Mouse (Mus musculus): ENCODE measurements at regions not wholly inside any gene's neighbourhood (a gene's known extent, or its start where the extent isn't known, plus 50 kb on each side); places are given as distances from the start of the nearest gene placed in this dataset.
"Not testable (repeated sequence)": the region's sequence is repeated elsewhere in the genome, so short reads cannot be mapped to it uniquely, and the experiment has no call there.

GRCm38 (mm10) chr2:147307488-147308386 is 54.0 kb upstream of the Pax1 start:
- Histone ChIP-seq H3K4me2 (ENCODE audit: low read depth, low read length) (no peak overlapping the region), H3K27me3 (ENCODE audit: control insufficient read depth, insufficient read depth, low read length) (peaks cover 3% of the 10 kb centered on the region; the same call in 1 of the 2 replicates)

GRCm38 (mm10) chr2:147306728-147307127 is 55.0 kb upstream of the Pax1 start:
- 74% methylated on average over 6 of the region's 6 CpGs for WGBS

More at GRCm38 (mm10) chr2:147307488-147308386, 54.0 kb upstream of the Pax1 start:
- Histone ChIP-seq H3K4me3 (ENCODE audit: low read depth, low read length) (no peak overlapping the region), H3K36me3 (ENCODE audit: control insufficient read depth, insufficient read depth, low read length) (no peaks in the 10 kb centered on the region), H3K9me3 (ENCODE audit: control insufficient read depth, low read length) (no peaks in the 10 kb centered on the region), H3K27ac (ENCODE audit: low read depth, low read length) (no peak overlapping the region), H3K4me1 (ENCODE audit: control insufficient read depth, insufficient read depth, low read length) (no peaks in the 10 kb centered on the region), H3K9ac (replicated peaks; ENCODE audit: low read depth, low read length) (no peak overlapping the region)
- WGBS = 17% methylated on average over 12 of the region's 12 CpGs
- ATAC-seq (ENCODE audit: low read depth) = peak; percentile 93

GRCm38 (mm10) chr2:147305262-147305661 is 56.5 kb upstream of the Pax1 start:
- no peak overlapping the region for H3K4me3 ChIP-seq (ENCODE audit: low read depth, low read length)
- no peaks in the 10 kb centered on the region for H3K4me1 ChIP-seq (ENCODE audit: control insufficient read depth, insufficient read depth, low read length)
- H3K27me3 ChIP-seq (ENCODE audit: control insufficient read depth, insufficient read depth, low read length) = peaks cover 3% of the 10 kb centered on the region; the same call in 1 of the 2 replicates
- ATAC-seq (ENCODE audit: low read depth) = 0 out of 2 replicates have a peak, but pooled peaks have one; percentile 47
- no peak overlapping the region for H3K4me2 ChIP-seq (ENCODE audit: low read depth, low read length)
- H3K27ac ChIP-seq (ENCODE audit: low read depth, low read length) = no peak overlapping the region
- H3K36me3 ChIP-seq (ENCODE audit: control insufficient read depth, insufficient read depth, low read length) = no peaks in the 10 kb centered on the region
- H3K9ac ChIP-seq (replicated peaks; ENCODE audit: low read depth, low read length) = no peak overlapping the region
- H3K9me3 ChIP-seq (ENCODE audit: control insufficient read depth, low read length) = no peaks in the 10 kb centered on the region
- WGBS = 41% methylated on average over 5 of the region's 5 CpGs

More at GRCm38 (mm10) chr2:147306728-147307127, 55.0 kb upstream of the Pax1 start:
- H3K9ac ChIP-seq (replicated peaks; ENCODE audit: low read depth, low read length) = no peak overlapping the region
- no peak overlapping the region for H3K4me2 ChIP-seq (ENCODE audit: low read depth, low read length)
- no peaks in the 10 kb centered on the region for H3K36me3 ChIP-seq (ENCODE audit: control insufficient read depth, insufficient read depth, low read length)
- H3K4me1 ChIP-seq (ENCODE audit: control insufficient read depth, insufficient read depth, low read length) = no peaks in the 10 kb centered on the region
- H3K27me3 ChIP-seq (ENCODE audit: control insufficient read depth, insufficient read depth, low read length) = peaks cover 3% of the 10 kb centered on the region; the same call in 1 of the 2 replicates
- H3K9me3 ChIP-seq (ENCODE audit: control insufficient read depth, low read length) = no peaks in the 10 kb centered on the region
- H3K27ac ChIP-seq (ENCODE audit: low read depth, low read length) = no peak overlapping the region
- ATAC-seq (ENCODE audit: low read depth) = no peak
- no peak overlapping the region for H3K4me3 ChIP-seq (ENCODE audit: low read depth, low read length)

- 94% methylated on average over 1 of the region's 1 CpGs for WGBS
- Histone ChIP-seq H3K4me2 (ENCODE audit: low read depth, low read length) (no peak overlapping the region), H3K36me3 (ENCODE audit: control insufficient read depth, insufficient read depth, low read length) (no peaks in the 10 kb centered on the region), H3K27ac (ENCODE audit: low read depth, low read length) (no peak overlapping the region), H3K9me3 (ENCODE audit: control insufficient read depth, low read length) (no peaks in the 10 kb centered on the region), H3K27me3 (ENCODE audit: control insufficient read depth, insufficient read depth, low read length) (no peaks in the 10 kb centered on the region), H3K4me3 (ENCODE audit: low read depth, low read length) (no peak overlapping the region), H3K9ac (replicated peaks; ENCODE audit: low read depth, low read length) (no peak overlapping the region), H3K4me1 (ENCODE audit: control insufficient read depth, insufficient read depth, low read length) (no peaks in the 10 kb centered on the region)
- ATAC-seq (ENCODE audit: low read depth) = no peak
These were observed 61.2 kb upstream of the Pax1 start for GRCm38 (mm10) chr2:147300503-147300902.

- Histone ChIP-seq H3K4me2 (ENCODE audit: low read depth, low read length) (no peak overlapping the region), H3K27me3 (ENCODE audit: control insufficient read depth, insufficient read depth, low read length) (no peaks in the 10 kb centered on the region), H3K9me3 (ENCODE audit: control insufficient read depth, low read length) (no peaks in the 10 kb centered on the region), H3K4me3 (ENCODE audit: low read depth, low read length) (no peak overlapping the region), H3K36me3 (ENCODE audit: control insufficient read depth, insufficient read depth, low read length) (no peaks in the 10 kb centered on the region), H3K27ac (ENCODE audit: low read depth, low read length) (no peak overlapping the region), H3K4me1 (ENCODE audit: control insufficient read depth, insufficient read depth, low read length) (no peaks in the 10 kb centered on the region), H3K9ac (replicated peaks; ENCODE audit: low read depth, low read length) (no peak overlapping the region)
- 67% methylated on average over 3 of the region's 3 CpGs for WGBS
- ATAC-seq (ENCODE audit: low read depth) = no peak
These were observed 62.4 kb upstream of the Pax1 start for GRCm38 (mm10) chr2:147299359-147299758.

- Histone ChIP-seq H3K36me3 (ENCODE audit: control insufficient read depth, insufficient read depth, low read length) (no peaks in the 10 kb centered on the region), H3K9me3 (ENCODE audit: control insufficient read depth, low read length) (no peaks in the 10 kb centered on the region), H3K9ac (replicated peaks; ENCODE audit: low read depth, low read length) (no peak overlapping the region), H3K27ac (ENCODE audit: low read depth, low read length) (no peak overlapping the region), H3K4me3 (ENCODE audit: low read depth, low read length) (no peak overlapping the region), H3K27me3 (ENCODE audit: control insufficient read depth, insufficient read depth, low read length) (no peaks in the 10 kb centered on the region), H3K4me2 (ENCODE audit: low read depth, low read length) (peak overlapping the region; percentile 2; the same call in 1 of the 2 replicates), H3K4me1 (ENCODE audit: control insufficient read depth, insufficient read depth, low read length) (no peaks in the 10 kb centered on the region)
- ATAC-seq (ENCODE audit: low read depth) = peak; percentile 97
- 45% methylated on average over 7 of the region's 7 CpGs for WGBS
These were observed 63.2 kb upstream of the Pax1 start for GRCm38 (mm10) chr2:147298499-147298896.

- Histone ChIP-seq H3K27ac (ENCODE audit: low read depth, low read length) (peak overlapping the region; percentile 52; the same call in 1 of the 2 replicates), H3K4me1 (ENCODE audit: control insufficient read depth, insufficient read depth, low read length) (no peaks in the 10 kb centered on the region), H3K9me3 (ENCODE audit: control insufficient read depth, low read length) (no peaks in the 10 kb centered on the region), H3K4me3 (ENCODE audit: low read depth, low read length) (no peak overlapping the region), H3K36me3 (ENCODE audit: control insufficient read depth, insufficient read depth, low read length) (no peaks in the 10 kb centered on the region), H3K4me2 (ENCODE audit: low read depth, low read length) (peak overlapping the region; percentile 2; the same call in 1 of the 2 replicates), H3K27me3 (ENCODE audit: control insufficient read depth, insufficient read depth, low read length) (no peaks in the 10 kb centered on the region), H3K9ac (replicated peaks; ENCODE audit: low read depth, low read length) (no peak overlapping the region)
- peak; percentile 60; the same call in 1 of the 2 replicates for ATAC-seq (ENCODE audit: low read depth)
- WGBS = 71% methylated on average over 11 of the region's 11 CpGs
These were observed 63.7 kb upstream of the Pax1 start for GRCm38 (mm10) chr2:147297876-147298498.

GRCm38 (mm10) chr2:147294926-147295325 is 66.8 kb upstream of the Pax1 start:
- not testable (repeated sequence) for H3K36me3 ChIP-seq (ENCODE audit: control insufficient read depth, insufficient read depth, low read length); H3K27me3 ChIP-seq (ENCODE audit: control insufficient read depth, insufficient read depth, low read length); H3K4me2 ChIP-seq (ENCODE audit: low read depth, low read length); H3K4me1 ChIP-seq (ENCODE audit: control insufficient read depth, insufficient read depth, low read length); H3K9me3 ChIP-seq (ENCODE audit: control insufficient read depth, low read length); H3K9ac ChIP-seq (replicated peaks; ENCODE audit: low read depth, low read length); H3K27ac ChIP-seq (ENCODE audit: low read depth, low read length); ATAC-seq (ENCODE audit: low read depth); H3K4me3 ChIP-seq (ENCODE audit: low read depth, low read length)
- WGBS = 90% methylated on average over 2 of the region's 2 CpGs

GRCm38 (mm10) chr2:147293294-147293688 is 68.4 kb upstream of the Pax1 start:
- H3K9me3 ChIP-seq (ENCODE audit: control insufficient read depth, low read length) = no peaks in the 10 kb centered on the region
- no peak overlapping the region for H3K4me3 ChIP-seq (ENCODE audit: low read depth, low read length)
- no peak for ATAC-seq (ENCODE audit: low read depth)
- H3K27me3 ChIP-seq (ENCODE audit: control insufficient read depth, insufficient read depth, low read length) = no peaks in the 10 kb centered on the region
- H3K4me1 ChIP-seq (ENCODE audit: control insufficient read depth, insufficient read depth, low read length) = no peaks in the 10 kb centered on the region
- no peaks in the 10 kb centered on the region for H3K36me3 ChIP-seq (ENCODE audit: control insufficient read depth, insufficient read depth, low read length)
- WGBS = 61% methylated on average over 3 of the region's 3 CpGs
- no peak overlapping the region for H3K9ac ChIP-seq (replicated peaks; ENCODE audit: low read depth, low read length)
- no peak overlapping the region for H3K4me2 ChIP-seq (ENCODE audit: low read depth, low read length)
- H3K27ac ChIP-seq (ENCODE audit: low read depth, low read length) = no peak overlapping the region
